Mouse (Mus musculus) lung, postnatal 0 days (tissue): ENCODE measurements at regions not wholly inside any gene's neighbourhood (a gene's known extent, or its start where the extent isn't known, plus 50 kb on each side); places are given as distances from the start of the nearest gene placed in this dataset.
A peak's percentile ranks its signal among the peaks of the same experiment; 100 is the strongest.

ENCODE experiments used
- ATAC-seq: fragments of 200-750 bp; cut with Nextera tagmentation; 2 replicates; pipeline ENCODE4 v1.8.0; 2017; ENCODE audit warnings: moderate library complexity
- DNase-seq: peaks from one replicate; pipeline ENCODE4 v3.0.0-alpha.2; 2016; ENCODE audit warnings: low spot score
- H3K27ac ChIP-seq: fragments of 300-500 bp; sonication (generic); 2 replicates; pipeline ENCODE4 v1.5.1; 2014; ENCODE audit warnings: antibody characterized with exemption, mild to moderate bottlenecking, low read length, mixed read lengths
- H3K27me3 ChIP-seq: fragments of 300-500 bp; sonication (generic); replicated peaks from 2 replicates; pipeline ENCODE4 v1.6.1; 2014; ENCODE audit warnings: low read length, mixed read lengths; ENCODE audit not compliant: insufficient read depth
- H3K36me3 ChIP-seq: fragments of 300-500 bp; sonication (generic); 2 replicates; pipeline ENCODE4 v1.6.1; 2014; ENCODE audit warnings: low read length, mixed read lengths; ENCODE audit not compliant: insufficient read depth
- H3K4me1 ChIP-seq: fragments of 300-500 bp; sonication (generic); 2 replicates; pipeline ENCODE4 v1.6.1; 2014; ENCODE audit warnings: antibody characterized with exemption, low read depth, low read length, mixed read lengths; ENCODE audit not compliant: insufficient read depth
- H3K4me2 ChIP-seq: fragments of 300-500 bp; sonication (generic); replicated peaks from 2 replicates; pipeline ENCODE4 v1.6.1; 2014; ENCODE audit warnings: low read depth, mild to moderate bottlenecking, low read length, moderate library complexity, mixed read lengths
- H3K4me3 ChIP-seq: fragments of 300-500 bp; sonication (generic); 2 replicates; pipeline ENCODE4 v1.5.1; 2014; ENCODE audit warnings: low read depth, low read length
- H3K9ac ChIP-seq: fragments of 300-500 bp; sonication (generic); replicated peaks from 2 replicates; pipeline ENCODE4 v1.6.1; 2014; ENCODE audit warnings: low read depth, mild to moderate bottlenecking
- H3K9me3 ChIP-seq: fragments of 300-500 bp; sonication (generic); 2 replicates; pipeline ENCODE4 v1.6.1; 2016; ENCODE audit warnings: low read length, mixed read lengths
- CTCF ChIP-seq: IDR thresholded peaks from 2 replicates; pipeline ENCODE4 v1.5.1; 2016; ENCODE audit warnings: antibody characterized with exemption, mild to moderate bottlenecking
- EP300 ChIP-seq: IDR thresholded peaks from 2 replicates; pipeline ENCODE4 v1.6.1; 2016; ENCODE audit warnings: antibody characterized with exemption, mild to moderate bottlenecking, control low read depth
- WGBS: fragments of 180-500 bp; shearing (Covaris S2); extraction: QIAGEN DNeasy Blood & Tissue Kit; methylation state at CpG from one replicate; pipeline ENCODE4 v1.1.7; 2014; 5-methylcytosine and 5-hydroxymethylcytosine counted together

- 39% methylated on average over 5 of the region's 5 CpGs for WGBS
- no peaks in the 10 kb centered on the region for H3K9me3 ChIP-seq
- H3K4me1 ChIP-seq = no peaks in the 10 kb centered on the region
- no peaks in the 10 kb centered on the region for H3K27me3 ChIP-seq
- H3K36me3 ChIP-seq = no peaks in the 10 kb centered on the region
- H3K27ac ChIP-seq = no peak overlapping the region
- no peak overlapping the region for H3K4me2 ChIP-seq
- TF ChIP-seq EP300 (0 out of 2 replicates have a peak, but pooled peaks have one; percentile 14), CTCF (no peak)
- peak; percentile 72 for DNase-seq
- no peak overlapping the region for H3K4me3 ChIP-seq
- no peak overlapping the region for H3K9ac ChIP-seq
- peak; percentile 43 for ATAC-seq
Observed at GRCm38 (mm10) chr1:51677802-51678201, 199.6 kb upstream of the Nabp1 start.

DNA sequence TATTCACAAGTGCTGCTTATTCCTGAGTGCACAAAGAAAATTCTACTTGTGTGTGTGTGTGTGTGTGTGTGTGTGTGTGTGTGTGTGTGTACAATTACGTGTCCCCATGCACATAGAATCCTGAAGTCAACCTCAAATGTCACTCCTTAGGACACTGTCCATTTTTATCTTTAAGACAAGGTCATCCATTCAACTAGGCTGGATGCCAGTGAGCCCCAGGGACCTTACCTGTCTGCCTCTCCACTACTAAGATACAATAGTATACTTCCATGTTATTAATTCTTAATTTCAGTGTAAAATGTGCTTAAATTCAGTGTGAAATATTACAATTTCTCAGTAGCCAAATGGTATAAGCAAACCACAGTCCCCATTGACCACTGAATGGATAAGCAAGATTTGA, 193.5 kb upstream of the Nabp1 start:
- Histone ChIP-seq H3K27ac (no peak overlapping the region), H3K9me3 (no peaks in the 10 kb centered on the region), H3K36me3 (no peaks in the 10 kb centered on the region), H3K4me1 (no peaks in the 10 kb centered on the region), H3K27me3 (no peaks in the 10 kb centered on the region), H3K4me2 (no peak overlapping the region), H3K4me3 (no peak overlapping the region), H3K9ac (no peak overlapping the region)
- DNase-seq = no peak
- TF ChIP-seq CTCF = no peak
- TF ChIP-seq EP300 = no peak
- no peak for ATAC-seq
- WGBS = 63% methylated on average over 1 of the region's 1 CpGs

- Histone ChIP-seq H3K4me3 (no peak overlapping the region), H3K9ac (no peak overlapping the region), H3K4me2 (no peak overlapping the region), H3K36me3 (no peaks in the 10 kb centered on the region), H3K27me3 (no peaks in the 10 kb centered on the region), H3K27ac (no peak overlapping the region), H3K9me3 (no peaks in the 10 kb centered on the region), H3K4me1 (no peaks in the 10 kb centered on the region)
- DNase-seq (peak; percentile 77), ATAC-seq (peak; percentile 87)
- 21% methylated on average over 3 of the region's 3 CpGs for WGBS
- peak; percentile 76 for TF ChIP-seq CTCF
- no peak for TF ChIP-seq EP300
Observed at GRCm38 (mm10) chr1:51671287-51671686, 193.1 kb upstream of the Nabp1 start.

DNA sequence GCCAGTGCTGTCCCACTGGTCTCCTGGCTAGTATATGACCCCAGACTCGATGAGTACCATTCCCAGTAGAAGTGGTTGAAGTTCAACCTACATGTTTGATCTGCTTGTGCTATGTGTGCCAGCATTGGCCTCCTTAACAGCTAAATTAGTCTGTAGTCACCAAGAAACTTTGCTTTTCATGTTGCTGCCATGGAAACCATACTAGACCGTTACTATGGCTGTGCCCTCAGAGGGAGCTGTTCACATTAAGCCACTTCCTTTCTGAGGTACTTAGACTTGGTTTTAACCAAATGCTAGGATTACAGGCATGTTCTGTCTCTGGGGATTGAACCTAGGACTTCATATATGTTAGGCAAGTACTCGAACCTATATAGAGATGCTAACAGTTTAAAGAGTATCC, 191.8 kb upstream of the Nabp1 start:
- no peak overlapping the region for H3K9ac ChIP-seq
- DNase-seq (no peak), ATAC-seq (no peak)
- no peaks in the 10 kb centered on the region for H3K27me3 ChIP-seq
- H3K4me1 ChIP-seq = no peaks in the 10 kb centered on the region
- H3K36me3 ChIP-seq = no peaks in the 10 kb centered on the region
- no peak overlapping the region for H3K4me2 ChIP-seq
- H3K27ac ChIP-seq = no peak overlapping the region
- TF ChIP-seq EP300 = no peak
- TF ChIP-seq CTCF = no peak
- no peak overlapping the region for H3K4me3 ChIP-seq
- WGBS = 55% methylated on average over 3 of the region's 3 CpGs
- H3K9me3 ChIP-seq = no peaks in the 10 kb centered on the region

DNA sequence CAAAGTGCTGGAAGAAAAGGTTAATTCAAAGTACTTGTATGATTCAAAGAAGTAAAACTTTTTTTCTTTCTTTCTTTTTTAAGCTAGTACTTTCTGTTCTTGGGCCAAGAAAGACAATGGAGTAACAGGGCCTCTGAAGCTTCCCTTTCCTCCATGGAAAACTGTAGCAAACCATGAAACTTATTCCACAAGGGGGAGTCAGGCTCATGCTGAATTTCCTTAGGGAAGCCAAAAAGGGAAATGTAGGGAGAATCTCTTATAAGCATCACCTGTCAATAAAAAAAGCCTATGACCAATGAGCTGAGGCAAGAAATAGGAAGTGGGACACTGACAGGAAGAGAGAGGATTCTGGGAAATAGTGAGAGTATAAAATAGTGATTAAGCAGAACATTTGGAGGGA, 190.7 kb upstream of the Nabp1 start:
- peak; percentile 81 for DNase-seq
- peak; percentile 25; the same call in 1 of the 2 replicates for ATAC-seq
- TF ChIP-seq EP300 (no peak), CTCF (peak; percentile 78)

DNA sequence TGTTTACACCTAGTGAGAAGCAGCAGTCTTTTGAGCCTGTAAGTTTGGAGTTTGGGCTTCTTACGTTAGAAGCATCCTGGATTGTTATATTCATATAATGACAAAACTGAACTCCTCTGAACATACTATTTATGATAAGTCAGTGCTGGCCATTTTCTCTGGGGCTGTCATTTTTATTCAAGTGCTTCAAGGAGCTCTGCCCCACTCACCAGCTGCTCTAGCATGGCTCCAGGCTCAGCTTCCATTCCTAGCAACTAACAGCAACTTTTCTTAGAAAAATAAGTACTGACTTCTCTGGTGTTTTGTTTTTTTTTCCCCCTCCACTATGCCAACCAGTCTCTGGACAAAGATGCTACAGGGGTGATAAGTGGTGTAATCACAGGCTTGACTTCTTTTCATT, 182.3 kb upstream of the Nabp1 start:
- DNase-seq = no peak
- H3K27me3 ChIP-seq = no peaks in the 10 kb centered on the region
- H3K4me1 ChIP-seq = no peaks in the 10 kb centered on the region
- H3K9me3 ChIP-seq = no peaks in the 10 kb centered on the region
- no peak for TF ChIP-seq EP300
- no peak for TF ChIP-seq CTCF
- ATAC-seq = no peak
- H3K36me3 ChIP-seq = no peaks in the 10 kb centered on the region
- no peak overlapping the region for H3K9ac ChIP-seq
- no peak overlapping the region for H3K4me3 ChIP-seq
- 90% methylated on average over 1 of the region's 1 CpGs for whole genome bisulfite sequencing
- no peak overlapping the region for H3K27ac ChIP-seq
- no peak overlapping the region for H3K4me2 ChIP-seq

More for the DNA sequence above, 190.7 kb upstream of the Nabp1 start:
- no peak overlapping the region for H3K9ac ChIP-seq
- no peak overlapping the region for H3K27ac ChIP-seq
- no peaks in the 10 kb centered on the region for H3K36me3 ChIP-seq
- no peak overlapping the region for H3K4me2 ChIP-seq
- H3K27me3 ChIP-seq = no peaks in the 10 kb centered on the region
- H3K9me3 ChIP-seq = no peaks in the 10 kb centered on the region
- H3K4me1 ChIP-seq = no peaks in the 10 kb centered on the region
- H3K4me3 ChIP-seq = no peak overlapping the region

GRCm38 (mm10) chr1:51657203-51657602, 179.0 kb upstream of the Nabp1 start:
- Histone ChIP-seq H3K27me3 (no peaks in the 10 kb centered on the region), H3K9me3 (no peaks in the 10 kb centered on the region), H3K4me2 (no peak overlapping the region), H3K36me3 (no peaks in the 10 kb centered on the region), H3K4me1 (no peaks in the 10 kb centered on the region), H3K27ac (no peak overlapping the region), H3K9ac (no peak overlapping the region), H3K4me3 (no peak overlapping the region)
- ATAC-seq (no peak), DNase-seq (no peak)
- 58% methylated on average over 4 of the region's 4 CpGs for WGBS
- TF ChIP-seq EP300 = no peak
- no peak for TF ChIP-seq CTCF
